Mouse (Mus musculus) stomach, postnatal 0 days (tissue): ENCODE measurements around the gene Foxn3.
A peak's percentile ranks its signal among the peaks of the same experiment; 100 is the strongest.

Experiments
- CTCF ChIP-seq: IDR thresholded peaks from 2 replicates; pipeline ENCODE4 v1.5.1; 2016; ENCODE audit warnings: antibody characterized with exemption, low read depth, mild to moderate bottlenecking, moderate library complexity
- EP300 ChIP-seq: optimal IDR thresholded peaks from 2 replicates; pipeline ENCODE3; 2016; ENCODE audit warnings: antibody characterized with exemption

- TF ChIP-seq CTCF (peak; percentile 27; the same call in 1 of the 2 replicates), EP300 (no peak)
Measured at GRCm38 (mm10) chr12:99540201-99540600, 23.2 kb downstream of the Foxn3 start.
